Mouse (Mus musculus): ENCODE measurements around the gene Ampd3. TPM values are rescaled to one million over a fixed set of nuclear protein-coding genes. Genes with fewer than 3 reads are reported as not detected.

The Ampd3 gene
- polyA plus RNA-seq, 1 experiment = 1.6 TPM

DNA sequence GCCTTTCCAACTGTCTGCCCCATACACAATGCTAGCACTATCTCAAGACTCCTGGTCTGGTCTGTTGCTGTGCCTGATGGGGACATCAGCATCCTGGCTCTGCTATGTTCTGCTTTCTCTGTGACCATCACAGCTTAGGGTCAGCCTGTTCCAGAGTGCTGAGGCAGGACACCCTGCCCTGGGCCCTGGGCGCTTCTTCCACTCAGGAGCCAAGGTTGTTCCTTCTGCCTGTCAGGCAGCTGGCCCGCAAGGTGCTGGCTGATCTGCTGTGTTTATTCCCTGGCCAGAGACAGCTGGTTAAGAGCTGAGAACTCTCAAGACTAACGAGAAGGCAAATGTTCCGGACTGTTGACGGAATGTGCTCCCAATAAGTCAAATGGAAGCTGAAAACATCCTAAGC, 24.2 kb downstream of the Ampd3 start:
- Histone ChIP-seq H3K9me3 (no peaks in the 10 kb centered on the region), H3K4me3 (replicated peaks) (no peak overlapping the region), H3K27me3 (replicated peaks) (peaks cover 85% of the 10 kb centered on the region), H3K36me3 (replicated peaks; ENCODE audit: low read length) (peaks cover 63% of the 10 kb centered on the region), H3K4me1 (peaks cover 17% of the 10 kb centered on the region)
- TF ChIP-seq FLI1 (IDR thresholded peaks at IDR 0.05; ENCODE audit: low read length) = no peak
- no peak for TF ChIP-seq GATA1 (IDR thresholded peaks at IDR 0.05; ENCODE audit: borderline replicate concordance, low read length)

DNA sequence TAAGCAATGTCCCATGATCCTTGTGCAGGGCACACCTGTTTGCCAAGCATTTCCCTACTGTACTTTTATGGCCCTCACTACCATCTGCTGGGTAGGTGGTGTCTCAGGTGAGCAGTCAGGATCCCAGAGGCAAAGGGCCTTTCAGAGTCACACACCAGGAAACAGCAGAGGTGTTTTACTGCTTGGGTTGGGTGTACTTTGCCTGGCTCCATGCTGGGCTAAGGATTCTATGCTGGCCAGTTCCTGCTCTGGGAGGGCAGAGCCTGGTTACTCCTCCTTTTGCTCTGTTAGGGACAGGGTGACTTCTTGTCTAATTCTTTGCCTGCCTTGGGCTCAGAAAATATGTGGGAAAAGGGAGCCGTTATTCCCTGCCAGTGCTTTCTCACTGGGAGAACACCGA, 24.8 kb downstream of the Ampd3 start:
- TF ChIP-seq FLI1 (IDR thresholded peaks at IDR 0.05; ENCODE audit: low read length) = no peak
- TF ChIP-seq GATA1 (IDR thresholded peaks at IDR 0.05; ENCODE audit: borderline replicate concordance, low read length) = no peak
- Histone ChIP-seq H3K4me3 (replicated peaks) (no peak overlapping the region), H3K36me3 (replicated peaks; ENCODE audit: low read length) (peaks cover 69% of the 10 kb centered on the region), H3K27me3 (replicated peaks) (peaks cover 87% of the 10 kb centered on the region), H3K4me1 (peaks cover 13% of the 10 kb centered on the region), H3K9me3 (no peaks in the 10 kb centered on the region)

DNA sequence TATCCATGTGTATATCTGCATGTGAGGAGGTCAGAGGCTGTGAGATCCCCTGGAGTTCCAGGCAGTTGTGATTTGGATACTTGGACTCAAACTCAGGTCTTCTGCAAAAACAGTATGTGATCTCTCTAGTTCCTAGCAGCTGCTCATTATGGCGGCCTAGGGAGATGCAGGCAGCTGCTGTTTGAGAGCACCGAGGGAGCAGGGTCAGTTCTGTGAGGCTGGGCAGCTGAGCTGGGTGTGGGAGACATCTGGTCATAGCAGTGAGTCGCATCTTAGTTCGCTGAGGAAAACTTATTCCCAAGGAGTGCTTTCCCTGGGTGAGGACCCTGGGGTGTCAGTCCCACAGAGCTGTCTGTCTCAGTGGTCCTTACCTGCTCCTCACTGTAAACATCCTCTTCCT, 26.7 kb downstream of the Ampd3 start:
- Histone ChIP-seq H3K9me3 (no peaks in the 10 kb centered on the region), H3K4me1 (peaks cover 15% of the 10 kb centered on the region), H3K36me3 (replicated peaks; ENCODE audit: low read length) (peaks cover 64% of the 10 kb centered on the region), H3K27me3 (replicated peaks) (peaks cover 75% of the 10 kb centered on the region), H3K4me3 (replicated peaks) (no peak overlapping the region)
- TF ChIP-seq FLI1 (IDR thresholded peaks at IDR 0.05; ENCODE audit: low read length) (no peak), GATA1 (IDR thresholded peaks at IDR 0.05; ENCODE audit: borderline replicate concordance, low read length) (no peak)

GRCm38 (mm10) chr7:110796367-110797051, 28.5 kb downstream of the Ampd3 start:
- TF ChIP-seq GATA1 (IDR thresholded peaks at IDR 0.05; ENCODE audit: borderline replicate concordance, low read length) (no peak), FLI1 (IDR thresholded peaks at IDR 0.05; ENCODE audit: low read length) (no peak)
- Histone ChIP-seq H3K4me3 (replicated peaks) (no peak overlapping the region), H3K9me3 (no peaks in the 10 kb centered on the region)

GRCm38 (mm10) chr7:110797722-110798409, 29.9 kb downstream of the Ampd3 start:
- peaks cover 25% of the 10 kb centered on the region for H3K4me1 ChIP-seq
- H3K9me3 ChIP-seq = no peaks in the 10 kb centered on the region
- peaks cover 59% of the 10 kb centered on the region for H3K36me3 ChIP-seq (replicated peaks; ENCODE audit: low read length)
- no peak for TF ChIP-seq GATA1 (IDR thresholded peaks at IDR 0.05; ENCODE audit: borderline replicate concordance, low read length)
- H3K4me3 ChIP-seq (replicated peaks) = no peak overlapping the region
- peaks cover 55% of the 10 kb centered on the region for H3K27me3 ChIP-seq (replicated peaks)

More at GRCm38 (mm10) chr7:110796367-110797051, 28.5 kb downstream of the Ampd3 start:
- Histone ChIP-seq H3K27me3 (replicated peaks) (peaks cover 62% of the 10 kb centered on the region), H3K4me1 (peaks cover 25% of the 10 kb centered on the region), H3K36me3 (replicated peaks; ENCODE audit: low read length) (peaks cover 58% of the 10 kb centered on the region)

DNA sequence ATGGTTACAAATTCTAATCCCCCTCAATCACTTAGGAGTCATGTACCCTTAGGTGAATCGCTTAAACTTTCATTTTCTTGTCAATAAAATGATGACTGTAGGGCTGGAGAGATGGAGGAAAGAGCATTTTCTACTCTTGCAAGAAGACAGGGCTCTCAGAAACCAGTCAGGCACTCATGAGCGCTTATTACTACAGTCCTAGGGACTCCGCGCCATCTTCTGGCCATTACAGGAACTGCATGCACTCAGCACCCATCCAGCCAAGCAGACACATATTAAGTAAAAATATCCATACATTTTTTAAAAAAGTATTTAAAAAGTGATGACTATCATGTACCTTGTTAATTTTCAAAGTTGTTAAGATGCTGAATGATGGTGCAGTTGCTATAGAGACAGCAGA, 33.0 kb downstream of the Ampd3 start:
- H3K36me3 ChIP-seq (replicated peaks; ENCODE audit: low read length) = peaks cover 75% of the 10 kb centered on the region

GRCm38 (mm10) chr7:110803131-110803530, 35.1 kb downstream of the Ampd3 start:
- Histone ChIP-seq H3K9me3 (no peaks in the 10 kb centered on the region), H3K27me3 (replicated peaks) (peaks cover 28% of the 10 kb centered on the region), H3K4me1 (peaks cover 35% of the 10 kb centered on the region), H3K36me3 (replicated peaks; ENCODE audit: low read length) (peaks cover 75% of the 10 kb centered on the region), H3K4me3 (replicated peaks) (no peak overlapping the region)
- TF ChIP-seq FLI1 (IDR thresholded peaks at IDR 0.05; ENCODE audit: low read length) (no peak), GATA1 (IDR thresholded peaks at IDR 0.05; ENCODE audit: borderline replicate concordance, low read length) (no peak)

More for the DNA sequence above, 33.0 kb downstream of the Ampd3 start:
- Histone ChIP-seq H3K9me3 (no peaks in the 10 kb centered on the region), H3K27me3 (replicated peaks) (peaks cover 43% of the 10 kb centered on the region), H3K4me1 (peaks cover 32% of the 10 kb centered on the region), H3K4me3 (replicated peaks) (no peak overlapping the region)
- TF ChIP-seq FLI1 (IDR thresholded peaks at IDR 0.05; ENCODE audit: low read length) (no peak), GATA1 (IDR thresholded peaks at IDR 0.05; ENCODE audit: borderline replicate concordance, low read length) (no peak)

GRCm38 (mm10) chr7:110804266-110804665, 36.3 kb downstream of the Ampd3 start:
- Histone ChIP-seq H3K4me3 (replicated peaks) (no peak overlapping the region), H3K9me3 (no peaks in the 10 kb centered on the region), H3K36me3 (replicated peaks; ENCODE audit: low read length) (peaks cover 82% of the 10 kb centered on the region), H3K4me1 (peaks cover 33% of the 10 kb centered on the region), H3K27me3 (replicated peaks) (peaks cover 25% of the 10 kb centered on the region)
- no peak for TF ChIP-seq FLI1 (IDR thresholded peaks at IDR 0.05; ENCODE audit: low read length)
- no peak for TF ChIP-seq GATA1 (IDR thresholded peaks at IDR 0.05; ENCODE audit: borderline replicate concordance, low read length)

GRCm38 (mm10) chr7:110807460-110808030, 39.5 kb downstream of the Ampd3 start:
- peaks cover 19% of the 10 kb centered on the region for H3K27me3 ChIP-seq (replicated peaks)
- no peaks in the 10 kb centered on the region for H3K9me3 ChIP-seq
- TF ChIP-seq FLI1 (IDR thresholded peaks at IDR 0.05; ENCODE audit: low read length) = no peak
- TF ChIP-seq GATA1 (IDR thresholded peaks at IDR 0.05; ENCODE audit: borderline replicate concordance, low read length) = no peak
- peaks cover 35% of the 10 kb centered on the region for H3K4me1 ChIP-seq
- H3K4me3 ChIP-seq (replicated peaks) = no peak overlapping the region
- peaks cover 92% of the 10 kb centered on the region for H3K36me3 ChIP-seq (replicated peaks; ENCODE audit: low read length)

DNA sequence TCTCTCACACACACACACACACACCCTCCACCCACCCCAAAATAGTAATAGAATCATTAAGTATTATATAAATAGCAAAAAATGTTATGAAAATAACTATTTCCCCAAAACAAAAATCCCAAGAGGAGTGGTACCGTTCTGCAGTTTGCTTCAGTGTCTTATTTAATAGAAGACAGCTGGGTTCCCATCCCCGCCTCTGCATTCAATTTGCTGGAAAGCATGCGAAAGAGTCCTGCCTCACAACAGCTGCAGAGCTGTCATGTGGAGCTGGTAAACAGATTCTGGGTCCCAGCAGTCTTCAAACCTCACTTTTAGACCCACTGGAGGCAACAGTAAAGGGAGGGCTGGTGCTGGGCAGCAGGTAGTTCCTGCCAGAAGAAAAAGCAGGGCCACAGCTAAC, 41.0 kb downstream of the Ampd3 start:
- TF ChIP-seq FLI1 (IDR thresholded peaks at IDR 0.05; ENCODE audit: low read length) = no peak
- no peak for TF ChIP-seq GATA1 (IDR thresholded peaks at IDR 0.05; ENCODE audit: borderline replicate concordance, low read length)
- peaks cover 34% of the 10 kb centered on the region for H3K4me1 ChIP-seq
- H3K4me3 ChIP-seq (replicated peaks) = no peak overlapping the region
- H3K36me3 ChIP-seq (replicated peaks; ENCODE audit: low read length) = peaks cover 92% of the 10 kb centered on the region
- H3K9me3 ChIP-seq = no peaks in the 10 kb centered on the region
- peaks cover 9% of the 10 kb centered on the region for H3K27me3 ChIP-seq (replicated peaks)
